Mouse (Mus musculus): Measurements from ENCODE around the gene Otof. TPM values are rescaled to one million over a fixed set of nuclear protein-coding genes. Genes with fewer than 3 reads are reported as not detected.

Otof gene
- polyA plus RNA-seq, 1 experiment from 2014 or later, result 0.56 TPM

GRCm38 (mm10) chr5:30367405-30367804, 94.3 kb downstream of the Otof start:
- Histone ChIP-seq H3K4me3 (no peak overlapping the region), H3K9me3 (no peaks in the 10 kb centered on the region), H3K4me2 (replicated peaks) (no peak overlapping the region), H3K36me3 (no peaks in the 10 kb centered on the region), H3K27me3 (no peaks in the 10 kb centered on the region), H3K4me1 (no peaks in the 10 kb centered on the region), H3K9ac (no peak overlapping the region), H3K27ac (no peak overlapping the region)
- 68% methylated on average over 8 of the region's 8 CpGs for WGBS
- no peak for ATAC-seq (ENCODE audit: insufficient number of reproducible peaks, insufficient read depth, low FRiP score, low TSS enrichment)

- Histone ChIP-seq H3K9me3 (no peaks in the 10 kb centered on the region), H3K4me3 (no peak overlapping the region), H3K27ac (no peak overlapping the region), H3K9ac (no peak overlapping the region), H3K36me3 (no peaks in the 10 kb centered on the region), H3K4me1 (no peaks in the 10 kb centered on the region), H3K4me2 (replicated peaks) (no peak overlapping the region), H3K27me3 (no peaks in the 10 kb centered on the region)
- no peak for ATAC-seq (ENCODE audit: insufficient number of reproducible peaks, insufficient read depth, low FRiP score, low TSS enrichment)
- 80% methylated on average over 10 of the region's 10 CpGs for WGBS
Measured at GRCm38 (mm10) chr5:30358436-30359099, 103.2 kb downstream of the Otof start.

GRCm38 (mm10) chr5:30356647-30357046, 105.1 kb downstream of the Otof start:
- ATAC-seq (ENCODE audit: insufficient number of reproducible peaks, insufficient read depth, low FRiP score, low TSS enrichment), result no peak
- H3K4me3 ChIP-seq, result no peak overlapping the region
- WGBS, result 70% methylated on average over 7 of the region's 7 CpGs
- H3K4me1 ChIP-seq, result no peaks in the 10 kb centered on the region
- no peaks in the 10 kb centered on the region for H3K27me3 ChIP-seq
- no peaks in the 10 kb centered on the region for H3K9me3 ChIP-seq
- H3K4me2 ChIP-seq (replicated peaks), result no peak overlapping the region
- H3K36me3 ChIP-seq, result no peaks in the 10 kb centered on the region
- no peak overlapping the region for H3K9ac ChIP-seq
- no peak overlapping the region for H3K27ac ChIP-seq

- Histone ChIP-seq H3K9ac (no peak overlapping the region), H3K27ac (no peak overlapping the region)
- 86% methylated on average over 14 of the region's 14 CpGs for WGBS
Measured at GRCm38 (mm10) chr5:30355559-30356159, 106.1 kb downstream of the Otof start.

GRCm38 (mm10) chr5:30355114-30355513, 106.6 kb downstream of the Otof start:
- H3K27ac ChIP-seq, result no peak overlapping the region
- no peak for ATAC-seq (ENCODE audit: insufficient number of reproducible peaks, insufficient read depth, low FRiP score, low TSS enrichment)
- H3K4me2 ChIP-seq (replicated peaks), result no peak overlapping the region
- no peaks in the 10 kb centered on the region for H3K36me3 ChIP-seq
- H3K9ac ChIP-seq, result no peak overlapping the region
- no peaks in the 10 kb centered on the region for H3K9me3 ChIP-seq
- H3K4me1 ChIP-seq, result no peaks in the 10 kb centered on the region
- 79% methylated on average over 7 of the region's 7 CpGs for WGBS
- no peak overlapping the region for H3K4me3 ChIP-seq
- H3K27me3 ChIP-seq, result no peaks in the 10 kb centered on the region

More at GRCm38 (mm10) chr5:30355559-30356159, 106.1 kb downstream of the Otof start:
- H3K36me3 ChIP-seq, result no peaks in the 10 kb centered on the region
- H3K4me3 ChIP-seq, result no peak overlapping the region
- H3K4me1 ChIP-seq, result no peaks in the 10 kb centered on the region
- no peak overlapping the region for H3K4me2 ChIP-seq (replicated peaks)
- no peaks in the 10 kb centered on the region for H3K9me3 ChIP-seq
- no peaks in the 10 kb centered on the region for H3K27me3 ChIP-seq
- no peak for ATAC-seq (ENCODE audit: insufficient number of reproducible peaks, insufficient read depth, low FRiP score, low TSS enrichment)

- ATAC-seq (ENCODE audit: insufficient number of reproducible peaks, insufficient read depth, low FRiP score, low TSS enrichment), result no peak
- Histone ChIP-seq H3K4me3 (no peak overlapping the region), H3K4me2 (replicated peaks) (no peak overlapping the region), H3K27ac (no peak overlapping the region), H3K36me3 (no peaks in the 10 kb centered on the region), H3K27me3 (no peaks in the 10 kb centered on the region), H3K9me3 (no peaks in the 10 kb centered on the region), H3K4me1 (no peaks in the 10 kb centered on the region), H3K9ac (no peak overlapping the region)
- WGBS, result 58% methylated on average over 3 of the region's 3 CpGs
Measured at GRCm38 (mm10) chr5:30353605-30354004, 108.1 kb downstream of the Otof start.

GRCm38 (mm10) chr5:30343886-30344285, 117.8 kb downstream of the Otof start:
- Histone ChIP-seq H3K27ac (no peak overlapping the region), H3K4me3 (no peak overlapping the region), H3K27me3 (peaks cover 16% of the 10 kb centered on the region; the same call in 1 of the 2 replicates), H3K4me1 (no peaks in the 10 kb centered on the region; the same call in 1 of the 2 replicates), H3K9ac (no peak overlapping the region), H3K36me3 (no peaks in the 10 kb centered on the region), H3K4me2 (replicated peaks) (no peak overlapping the region), H3K9me3 (no peaks in the 10 kb centered on the region)
- ATAC-seq (ENCODE audit: insufficient number of reproducible peaks, insufficient read depth, low FRiP score, low TSS enrichment), result no peak
- 67% methylated on average over 5 of the region's 5 CpGs for WGBS

GRCm38 (mm10) chr5:30343107-30343506, 118.6 kb downstream of the Otof start:
- 1% methylated on average over 9 of the region's 9 CpGs for WGBS
- Histone ChIP-seq H3K4me3 (peak overlapping the region; percentile 23), H3K36me3 (no peaks in the 10 kb centered on the region), H3K9me3 (no peaks in the 10 kb centered on the region), H3K4me1 (no peaks in the 10 kb centered on the region; the same call in 1 of the 2 replicates), H3K4me2 (replicated peaks) (peak overlapping the region; percentile 48), H3K9ac (no peak overlapping the region), H3K27ac (no peak overlapping the region), H3K27me3 (peaks cover 16% of the 10 kb centered on the region; the same call in 1 of the 2 replicates)
- ATAC-seq (ENCODE audit: insufficient number of reproducible peaks, insufficient read depth, low FRiP score, low TSS enrichment), result no peak

GRCm38 (mm10) chr5:30342601-30343015, 119.1 kb downstream of the Otof start:
- peak overlapping the region; percentile 23 for H3K4me3 ChIP-seq
- WGBS, result 8% methylated on average over 17 of the region's 17 CpGs
- H3K27ac ChIP-seq, result no peak overlapping the region
- H3K4me1 ChIP-seq, result no peaks in the 10 kb centered on the region; the same call in 1 of the 2 replicates
- H3K27me3 ChIP-seq, result peaks cover 16% of the 10 kb centered on the region; the same call in 1 of the 2 replicates
- no peak for ATAC-seq (ENCODE audit: insufficient number of reproducible peaks, insufficient read depth, low FRiP score, low TSS enrichment)
- H3K9me3 ChIP-seq, result no peaks in the 10 kb centered on the region
- H3K36me3 ChIP-seq, result no peaks in the 10 kb centered on the region
- H3K9ac ChIP-seq, result peak overlapping the region; percentile 24; the same call in 1 of the 2 replicates
- peak overlapping the region; percentile 48 for H3K4me2 ChIP-seq (replicated peaks)

GRCm38 (mm10) chr5:30341601-30342365, 119.9 kb downstream of the Otof start:
- Histone ChIP-seq H3K27me3 (peaks cover 16% of the 10 kb centered on the region; the same call in 1 of the 2 replicates), H3K27ac (no peak overlapping the region), H3K36me3 (no peaks in the 10 kb centered on the region), H3K4me1 (no peaks in the 10 kb centered on the region; the same call in 1 of the 2 replicates), H3K4me3 (no peak overlapping the region), H3K9ac (no peak overlapping the region), H3K4me2 (replicated peaks) (no peak overlapping the region), H3K9me3 (no peaks in the 10 kb centered on the region)
- ATAC-seq (ENCODE audit: insufficient number of reproducible peaks, insufficient read depth, low FRiP score, low TSS enrichment), result no peak
- 84% methylated on average over 11 of the region's 11 CpGs for WGBS

GRCm38 (mm10) chr5:30340815-30341214, 120.9 kb downstream of the Otof start:
- Histone ChIP-seq H3K4me2 (replicated peaks) (no peak overlapping the region), H3K27me3 (peaks cover 16% of the 10 kb centered on the region; the same call in 1 of the 2 replicates), H3K9me3 (no peaks in the 10 kb centered on the region), H3K36me3 (no peaks in the 10 kb centered on the region), H3K4me1 (no peaks in the 10 kb centered on the region; the same call in 1 of the 2 replicates), H3K27ac (no peak overlapping the region), H3K4me3 (no peak overlapping the region), H3K9ac (no peak overlapping the region)
- WGBS, result 82% methylated on average over 5 of the region's 5 CpGs
- ATAC-seq (ENCODE audit: insufficient number of reproducible peaks, insufficient read depth, low FRiP score, low TSS enrichment), result no peak
